Mouse (Mus musculus) kidney, adult 11 months (tissue): ENCODE data around the gene Grin1.
"Not testable (repeated sequence)": the region's sequence is repeated elsewhere in the genome, so short reads cannot be mapped to it uniquely, and the experiment has no call there.

Source experiments
- DNase-seq: peaks from one replicate; pipeline ENCODE4 v3.0.0; 2022

Grin1 gene

GRCm38 (mm10) chr2:25285551-25285950 lies 33.4 kb downstream of the Grin1 start:
- DNase-seq: no peak

GRCm38 (mm10) chr2:25278928-25279882 lies 39.8 kb downstream of the Grin1 start:
- DNase-seq: peak; percentile 72

GRCm38 (mm10) chr2:25273010-25273409 lies 46.0 kb downstream of the Grin1 start:
- DNase-seq: no peak

- DNase-seq: no peak
Observed at GRCm38 (mm10) chr2:25272515-25272914, 46.5 kb downstream of the Grin1 start.

GRCm38 (mm10) chr2:25271827-25272511 lies 47.0 kb downstream of the Grin1 start, which contains the start of the genes Ssna1 and Anapc2:
Gene Ssna1 (minus strand): TSS chr2:25272438.
Gene Anapc2 (plus strand): TSS chr2:25272478.
- peak; percentile 96 for DNase-seq

GRCm38 (mm10) chr2:25267746-25268309 lies 51.2 kb downstream of the Grin1 start:
- DNase-seq: no peak

- no peak for DNase-seq
Observed at GRCm38 (mm10) chr2:25267241-25267640, 51.7 kb downstream of the Grin1 start.

GRCm38 (mm10) chr2:25266720-25267119 lies 52.3 kb downstream of the Grin1 start:
- peak; percentile 71 for DNase-seq

GRCm38 (mm10) chr2:25265897-25266656 lies 52.9 kb downstream of the Grin1 start:
- DNase-seq: no peak

- peak; percentile 91 for DNase-seq
Observed at GRCm38 (mm10) chr2:25264851-25265250, 54.1 kb downstream of the Grin1 start.

GRCm38 (mm10) chr2:25264286-25264660 lies 54.7 kb downstream of the Grin1 start:
- DNase-seq: no peak

GRCm38 (mm10) chr2:25263623-25264285 lies 55.2 kb downstream of the Grin1 start:
- no peak for DNase-seq

- no peak for DNase-seq
Observed at GRCm38 (mm10) chr2:25262795-25263622, 56.0 kb downstream of the Grin1 start.

GRCm38 (mm10) chr2:25262291-25262767 lies 56.7 kb downstream of the Grin1 start, which contains the start of gene Tprn:
Gene Tprn (plus strand): TSS chr2:25262618.
- DNase-seq: peak; percentile 98

GRCm38 (mm10) chr2:25261870-25262269 lies 57.1 kb downstream of the Grin1 start:
- DNase-seq: no peak

GRCm38 (mm10) chr2:25258887-25259286 lies 60.1 kb downstream of the Grin1 start:
- no peak for DNase-seq

GRCm38 (mm10) chr2:25257250-25257649 lies 61.7 kb downstream of the Grin1 start:
- DNase-seq: not testable (repeated sequence)

GRCm38 (mm10) chr2:25256443-25257109 lies 62.4 kb downstream of the Grin1 start:
- not testable (repeated sequence) for DNase-seq

- DNase-seq: peak; percentile 78
Observed at GRCm38 (mm10) chr2:25255284-25255779, 63.7 kb downstream of the Grin1 start, which contains the start of gene Tmem203. Gene Tmem203 (plus strand): TSS chr2:25255439.

- DNase-seq: no peak
Observed at GRCm38 (mm10) chr2:25252331-25252730, 66.7 kb downstream of the Grin1 start.
